Mouse (Mus musculus): ENCODE measurements at regions not wholly inside any gene's neighbourhood (a gene's known extent, or its start where the extent isn't known, plus 50 kb on each side); places are given as distances from the start of the nearest gene placed in this dataset.

DNA sequence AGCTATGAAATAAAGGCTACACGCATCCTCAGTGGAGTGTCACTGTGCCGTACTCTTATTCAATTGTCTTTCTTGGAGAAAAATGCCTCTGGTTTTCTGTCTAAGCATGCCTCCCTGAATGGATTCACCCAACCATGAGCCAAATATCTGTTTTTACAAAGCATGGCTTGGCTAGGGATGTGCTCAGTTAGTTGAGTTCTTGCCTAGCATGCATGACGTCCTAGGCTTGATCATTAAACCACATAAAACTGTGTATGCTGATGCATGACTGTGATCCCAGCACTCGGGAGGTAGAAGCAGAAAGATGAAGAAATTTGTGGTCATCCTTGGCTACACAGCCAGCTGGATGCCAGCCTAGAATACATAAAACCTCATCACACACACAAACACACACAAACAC is 417.3 kb upstream of the Mgmt start:
- TF ChIP-seq POLR2A (IDR thresholded peaks at IDR 0.05; ENCODE audit: insufficient read length, low read depth): no peak
- no peak for TF ChIP-seq MYOD1 (IDR thresholded peaks at IDR 0.05; ENCODE audit: control insufficient read depth in 1 of 3, insufficient read length in 2 of 3, low read depth in 2 of 3)
- no peak for TF ChIP-seq TCF12 (IDR thresholded peaks at IDR 0.05; ENCODE audit: insufficient read depth, poor library complexity, severe bottlenecking)
- no peak for TF ChIP-seq SRF (IDR thresholded peaks at IDR 0.05; ENCODE audit: control insufficient read depth, insufficient read length, low read depth)
- TF ChIP-seq POLR2AphosphoS2 (IDR thresholded peaks at IDR 0.05; ENCODE audit: insufficient read length, low read depth): no peak
- no peak for TF ChIP-seq USF1 (IDR thresholded peaks at IDR 0.05; ENCODE audit: low read depth)
- TF ChIP-seq MAX (IDR thresholded peaks at IDR 0.05; ENCODE audit: low read depth): no peak
- no peak for TF ChIP-seq TCF3 (IDR thresholded peaks at IDR 0.05; ENCODE audit: insufficient read length, low read depth)
- no peak for TF ChIP-seq MYOG (IDR thresholded peaks at IDR 0.05; ENCODE audit: control insufficient read depth in 1 of 3, insufficient read depth in 1 of 3, insufficient read length in 2 of 3, low read depth in 2 of 3)

Measured in myocyte (in vitro differentiated cells).